Mouse (Mus musculus): Measurements from ENCODE around the gene Gtpbp4. TPM values are rescaled to one million over a fixed set of nuclear protein-coding genes. Genes with fewer than 3 reads are reported as not detected.

Gene Gtpbp4
- polyA plus RNA-seq, 1 experiment from 2014 or later, result 65.0 TPM

GRCm38 (mm10) chr13:8933499-8933898 lies 62.4 kb downstream of the Gtpbp4 start:
- 64% methylated on average over 2 of the region's 2 CpGs for WGBS
- Histone ChIP-seq H3K27ac (ENCODE audit: low read depth, low read length) (no peak overlapping the region), H3K4me3 (ENCODE audit: low read depth, low read length) (no peak overlapping the region), H3K9ac (replicated peaks; ENCODE audit: low read depth, low read length) (no peak overlapping the region), H3K27me3 (ENCODE audit: control insufficient read depth, insufficient read depth, low read length) (no peaks in the 10 kb centered on the region), H3K4me2 (ENCODE audit: low read depth, low read length) (no peak overlapping the region), H3K4me1 (ENCODE audit: control insufficient read depth, insufficient read depth, low read length) (no peaks in the 10 kb centered on the region), H3K36me3 (ENCODE audit: control insufficient read depth, insufficient read depth, low read length) (no peaks in the 10 kb centered on the region), H3K9me3 (ENCODE audit: control insufficient read depth, low read length) (no peaks in the 10 kb centered on the region)
- ATAC-seq (ENCODE audit: low read depth), result no peak

Small RNA genes within 50 kb of the gene (microRNA-seq; reads per million reads assigned to microRNA genes)
- gene Gm22750, result not detected

Other genes with a start within 250 kb of the Gtpbp4 start
- gene Wdr37, start 124.2 kb downstream of the Gtpbp4 start, polyA plus RNA-seq (2014; fragmentation: Nextera tagmentation; extraction: Ambion mirVana), result 70.8 and 75.0 TPM in 2 replicates
- 99.5 and 102 TPM in 2 replicates for gene Idi1, start 110.6 kb downstream of the Gtpbp4 start, polyA plus RNA-seq (2014; fragmentation: Nextera tagmentation; extraction: Ambion mirVana)
- gene Gm9745, start 47.9 kb downstream of the Gtpbp4 start, polyA plus RNA-seq (2014; fragmentation: Nextera tagmentation; extraction: Ambion mirVana), result not detected in 2 replicates
- 0.15 TPM in 1 of 2 replicates, not detected in the other for gene Idi2, start 43.2 kb downstream of the Gtpbp4 start, polyA plus RNA-seq (2014; fragmentation: Nextera tagmentation; extraction: Ambion mirVana)
- 45.2 and 52.7 TPM in 2 replicates for gene Larp4b, start 97.8 kb upstream of the Gtpbp4 start, polyA plus RNA-seq (2014; fragmentation: Nextera tagmentation; extraction: Ambion mirVana)